Comparison of ENCODE assay signal across 27 mouse cellular contexts in the genomic region with DNA sequence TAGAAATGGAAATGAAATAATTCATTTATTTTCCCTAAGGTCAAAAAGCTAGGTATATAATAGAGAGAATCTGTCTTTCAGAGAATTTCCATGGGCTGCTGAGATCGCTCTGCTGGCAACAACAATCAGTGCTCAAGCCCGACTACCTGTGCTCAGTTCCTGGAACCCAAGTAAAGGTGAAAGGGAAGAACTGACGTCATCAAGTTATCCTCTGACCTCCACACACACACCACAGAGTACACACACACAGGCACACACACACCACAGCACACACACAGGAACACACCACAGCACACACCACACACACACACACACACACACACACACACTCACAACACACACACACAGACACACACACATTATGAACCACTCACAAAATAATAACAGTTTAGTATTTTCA.
"Had no signal": no experiment of that assay in that cellular context is flagged by ENCODE, and none has a peak within 500 bp of the region (broad histone marks: within the 10 kb centered on the region; RNA-seq: fewer than 3 reads in every experiment).

No protein-coding gene starts in this region.

- H3K9me3 ChIP-seq: heart, embryonic 10.5 days; heart, embryonic 13.5 days; heart, embryonic 15.5 days; hindbrain, embryonic 13.5 days; hindbrain, embryonic 15.5 days; intestine, embryonic 15.5 days; limb, embryonic 10.5 days; limb, embryonic 12.5 days; liver, embryonic 13.5 days; liver, embryonic 15.5 days had no signal

- H3K27me3 ChIP-seq: heart, embryonic 13.5 days; heart, embryonic 15.5 days; hindbrain, embryonic 13.5 days; hindbrain, embryonic 15.5 days; intestine, embryonic 15.5 days; limb, embryonic 12.5 days; liver, embryonic 13.5 days; liver, embryonic 15.5 days had no signal

- H3K36me3 ChIP-seq: heart, embryonic 10.5 days; heart, embryonic 13.5 days; heart, embryonic 15.5 days; hindbrain, embryonic 13.5 days; hindbrain, embryonic 15.5 days; intestine, embryonic 15.5 days; limb, embryonic 10.5 days; limb, embryonic 12.5 days; liver, embryonic 13.5 days; liver, embryonic 15.5 days had no signal

- DNase-seq: gastrocnemius, postnatal 14 days; gastrocnemius, postnatal 36 days; heart, adult 18-20 months; heart, postnatal 14 days; heart, postnatal 36 days; kidney, adult 18-20 months; kidney, adult 8-10 months; kidney, postnatal 10 days; kidney, postnatal 25 days; kidney, postnatal 4 days; liver; liver, embryonic 13.5 days; liver, postnatal 0 days had no signal

- H3K4me2 ChIP-seq: heart, embryonic 13.5 days; heart, embryonic 15.5 days; hindbrain, embryonic 13.5 days; hindbrain, embryonic 15.5 days; intestine, embryonic 15.5 days; limb, embryonic 12.5 days; liver, embryonic 13.5 days; liver, embryonic 15.5 days had no signal

- H3K4me3 ChIP-seq: heart, embryonic 10.5 days; heart, embryonic 13.5 days; heart, embryonic 15.5 days; hindbrain, embryonic 13.5 days; hindbrain, embryonic 15.5 days; intestine, embryonic 15.5 days; layer of hippocampus, adult 2 months; left cerebral cortex, adult 2 months; limb, embryonic 10.5 days; limb, embryonic 12.5 days; liver, embryonic 13.5 days; liver, embryonic 15.5 days had no signal

- H3K27ac ChIP-seq: heart, embryonic 10.5 days; heart, embryonic 13.5 days; heart, embryonic 15.5 days; hindbrain, embryonic 13.5 days; hindbrain, embryonic 15.5 days; hindbrain, postnatal 0 days; intestine, embryonic 15.5 days; layer of hippocampus, adult 2 months; left cerebral cortex, adult 2 months; limb, embryonic 10.5 days; limb, embryonic 12.5 days; liver, embryonic 13.5 days; liver, embryonic 15.5 days had no signal

- H3K9ac ChIP-seq: heart, embryonic 13.5 days; heart, embryonic 15.5 days; hindbrain, embryonic 13.5 days; hindbrain, embryonic 15.5 days; intestine, embryonic 15.5 days; limb, embryonic 12.5 days; liver, embryonic 13.5 days; liver, embryonic 15.5 days; liver, postnatal 0 days had no signal

- ATAC-seq: hindbrain, postnatal 0 days; inflammation-experienced regulatory T-cells, adult 6 months; intestine, embryonic 15.5 days; intestine, postnatal 0 days; liver, postnatal 0 days had no signal
